Mouse (Mus musculus) heart, adult 18-20 months (tissue): Measurements from ENCODE around the gene Otud5. TPM values are rescaled to one million over a fixed set of nuclear protein-coding genes. Genes with fewer than 3 reads are reported as not detected.
"Not testable (repeated sequence)": the region's sequence is repeated elsewhere in the genome, so short reads cannot be mapped to it uniquely, and the experiment has no call there.

Source experiments
- DNase-seq, 2 experiments: peaks; one replicate each; pipeline ENCODE4 v3.0.0; 2021 to 2022; ENCODE audit warnings: mixed read lengths in 1 of 2
- long read RNA-seq, 2 experiments: library from polyadenylated mRNA; stranded (forward); transcript quantifications; one replicate each; pipeline ENCODE4 v2.0.0; 2021
- total RNA-seq, 2 experiments: library from RNA; stranded (reverse); gene quantifications; 2 replicates each; pipeline ENCODE4 v1.2.3; 2021

Otud5 gene
- total RNA-seq = 10 to 100 TPM; 19.3 to 23.4 TPM
- long read RNA-seq, experiment 1, full-length matches to known transcripts = 7 of 16 reads
- long read RNA-seq, experiment 1, partial matches to known transcripts = 5 of 16 reads
- long read RNA-seq, experiment 1, other reads (novel, unspliced or antisense) = 4 of 16 reads
- long read RNA-seq, experiment 2, full-length matches to known transcripts = 5 of 13 reads
- long read RNA-seq, experiment 2, partial matches to known transcripts = 6 of 13 reads
- long read RNA-seq, experiment 2, other reads (novel, unspliced or antisense) = 2 of 13 reads

DNA sequence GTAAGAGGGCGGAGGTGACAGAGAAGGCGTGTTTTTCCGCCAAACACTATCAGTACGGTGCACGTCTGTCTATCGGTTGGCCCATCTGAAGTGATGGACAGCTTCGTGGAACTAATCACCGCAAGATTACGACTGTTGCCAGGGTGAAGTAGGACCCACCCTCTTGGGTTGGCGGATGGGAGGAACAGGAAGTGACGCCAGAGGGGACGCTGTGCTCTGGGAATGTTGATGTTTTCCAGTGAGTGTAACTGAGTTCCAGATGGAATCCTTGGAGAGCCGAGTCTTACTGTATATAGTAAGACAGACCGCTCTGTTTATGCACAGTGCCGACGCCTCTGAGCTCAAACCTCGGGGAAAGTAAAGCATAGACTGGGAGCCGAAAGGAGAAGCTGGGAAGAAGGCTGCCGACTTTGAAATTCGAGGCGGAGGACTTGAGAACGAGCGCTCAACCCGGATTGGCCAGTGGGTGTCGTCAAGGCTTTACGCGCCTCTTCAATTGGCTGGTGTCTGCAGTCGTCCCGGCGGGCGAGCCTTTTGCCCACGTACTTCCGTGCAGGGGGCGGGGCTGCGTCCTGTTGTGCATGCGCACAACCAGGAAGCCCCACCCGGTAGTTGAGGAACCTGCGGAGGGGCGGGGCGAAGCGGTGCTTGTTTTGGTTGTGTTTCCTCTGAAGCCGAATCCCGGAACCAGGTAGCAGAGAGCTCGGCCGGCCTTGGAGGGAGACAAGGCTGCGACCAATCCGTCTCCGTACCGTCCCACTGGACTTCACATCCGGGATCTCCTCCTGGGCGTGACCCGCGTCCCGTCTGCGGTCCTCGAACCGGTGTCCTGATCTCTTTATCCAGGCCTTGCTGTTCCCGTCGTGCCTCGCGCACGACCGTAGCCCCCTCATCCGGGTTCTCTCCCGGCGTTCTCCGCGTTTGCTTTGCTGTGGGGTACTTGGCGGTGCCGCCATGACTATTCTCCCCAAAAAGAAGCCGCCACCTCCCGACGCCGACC is at the start of gene Otud5:
Gene Otud5, plus strand, starts transcription at position 202 of the 1,000 bp plus-strand sequence.
- DNase-seq = peak; percentile 92 to 97

GRCm38 (mm10) chrX:7793361-7793760 is 47.8 kb upstream of the Otud5 start:
- no peak for DNase-seq

- DNase-seq = peak; percentile 9 to 33
Measured at GRCm38 (mm10) chrX:7795016-7795415, 46.1 kb upstream of the Otud5 start.

DNA sequence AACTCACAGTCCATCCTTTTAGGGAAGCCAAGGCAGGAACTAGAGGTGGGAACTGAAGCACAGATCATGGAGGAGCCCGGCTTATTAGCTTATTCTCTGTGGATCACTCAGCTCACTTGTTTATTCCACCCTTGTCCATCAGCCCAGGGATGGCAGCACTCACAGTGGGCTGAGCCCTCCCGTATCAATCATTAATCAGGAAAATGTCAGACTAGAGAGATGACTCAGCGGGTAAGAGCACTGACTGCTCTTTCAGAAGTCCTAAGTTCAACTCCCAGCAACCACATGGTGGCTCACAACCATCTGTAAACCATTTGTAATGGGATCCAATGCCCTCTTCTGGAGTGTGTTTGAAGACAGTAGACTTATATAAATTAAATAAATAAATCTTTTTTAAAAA is 43.8 kb upstream of the Otud5 start:
- DNase-seq = no peak

DNA sequence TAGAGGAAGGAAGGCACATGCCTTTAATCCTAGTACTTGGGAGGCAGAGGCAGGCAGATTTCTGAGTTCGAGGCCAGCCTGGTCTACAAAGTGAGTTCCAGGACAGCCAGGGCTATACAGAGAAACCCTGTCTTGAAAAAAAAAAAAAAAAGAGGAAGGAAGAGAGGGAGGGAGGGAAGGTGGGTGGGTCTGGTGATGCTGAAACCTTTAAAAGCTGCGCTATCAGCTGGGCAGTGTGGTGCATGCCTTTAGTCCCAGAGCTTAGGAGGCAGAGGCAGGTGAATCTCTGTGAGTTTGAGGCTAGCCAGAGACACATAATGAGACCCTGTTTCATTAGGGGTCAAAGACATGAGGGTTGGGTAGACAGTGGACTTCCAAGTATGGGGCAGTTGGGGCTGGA is 39.0 kb upstream of the Otud5 start:
- DNase-seq = not testable (repeated sequence)

DNA sequence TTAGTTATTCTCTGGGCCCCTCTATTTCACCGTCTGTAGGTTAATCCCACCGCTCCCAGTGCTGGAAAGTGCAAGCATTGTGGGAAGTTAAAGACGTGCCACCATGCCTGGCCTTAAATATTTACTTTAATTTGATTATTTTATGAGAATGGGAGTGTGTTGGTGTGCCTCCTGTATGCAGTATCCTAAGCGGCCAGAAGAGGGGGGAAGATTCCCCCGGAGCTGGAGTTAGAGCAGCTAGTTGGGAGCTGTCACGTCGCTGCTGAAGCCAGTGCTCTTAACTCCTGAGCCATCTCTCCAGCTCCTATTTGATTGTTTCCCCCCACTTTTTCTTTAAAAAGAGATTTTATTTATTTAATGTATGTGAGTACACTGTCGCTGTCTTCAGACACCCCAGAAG is 26.1 kb upstream of the Otud5 start:
- DNase-seq = peak in 1 of 2 experiments; percentile 21

DNA sequence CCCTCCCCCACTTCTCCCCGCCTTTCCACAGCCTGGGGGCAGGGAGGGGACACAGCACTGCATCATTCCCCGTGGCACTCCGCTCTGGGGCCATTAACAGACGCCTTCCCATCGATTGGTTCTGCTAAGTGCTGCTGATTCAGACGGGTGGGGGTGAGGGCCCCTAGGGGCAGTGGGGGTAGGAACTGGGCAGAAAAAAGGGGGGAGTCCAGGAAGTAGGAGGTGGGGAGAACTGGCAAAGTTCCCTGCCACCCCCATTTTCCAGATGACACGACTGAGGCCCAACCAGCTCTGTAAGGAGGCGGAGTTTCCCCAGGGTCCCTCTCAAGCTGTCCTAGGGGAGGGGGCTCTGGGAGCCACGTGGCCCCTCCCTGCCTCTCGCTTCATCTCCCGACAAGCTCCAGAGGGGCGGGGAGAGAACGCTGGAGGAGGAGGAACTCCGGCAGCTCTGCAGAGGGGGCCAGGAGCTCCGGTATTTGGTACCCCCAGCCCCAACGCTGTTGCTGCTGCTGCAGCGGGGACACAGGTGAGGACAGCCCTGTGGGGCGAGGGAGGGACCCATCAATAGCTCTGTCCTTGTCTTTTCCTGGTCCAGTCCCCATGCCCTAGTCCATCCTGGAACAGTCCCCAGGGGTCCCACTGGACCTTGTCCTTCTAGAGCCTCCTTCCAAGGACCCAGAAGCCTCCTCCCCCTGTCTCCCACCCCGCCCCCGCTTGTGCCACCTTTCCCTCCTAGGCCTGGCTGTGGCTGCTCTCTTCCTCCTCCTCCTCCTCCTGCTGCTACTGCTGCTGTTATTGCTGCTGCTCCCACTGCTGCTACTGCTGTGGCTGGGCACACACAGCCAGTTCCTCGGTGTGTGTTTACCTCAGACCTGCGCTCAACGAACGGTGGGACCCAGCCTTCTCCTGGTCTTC is 19.0 kb upstream of the Otud5 start, which contains the start of gene Kcnd1:
Gene Kcnd1, plus strand, starts transcription at position 425 of the 915 bp plus-strand sequence.
- DNase-seq = peak in 1 of 2 experiments; percentile 20

- DNase-seq = no peak
Measured at GRCm38 (mm10) chrX:7837146-7837545, 4.0 kb upstream of the Otud5 start.

DNA sequence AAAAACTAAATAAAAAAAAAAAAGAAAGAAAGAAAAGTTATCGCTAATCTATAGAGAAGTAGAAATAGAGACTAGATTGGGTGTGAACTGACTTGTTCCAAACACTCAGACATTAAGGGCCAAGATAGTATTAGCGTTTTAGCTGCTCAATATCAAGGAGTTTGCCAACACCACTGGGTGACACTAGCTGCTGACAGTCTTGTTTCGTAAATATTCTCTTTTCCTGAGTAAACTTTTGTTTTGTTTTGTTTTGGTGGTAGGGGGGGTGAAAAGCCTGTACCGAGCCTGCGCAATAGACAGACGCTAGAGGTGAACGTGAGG is 362 bp upstream of the Otud5 start:
- no peak for DNase-seq

- no peak for DNase-seq
Measured at GRCm38 (mm10) chrX:7842318-7842717, 1.2 kb downstream of the Otud5 start.

- DNase-seq = no peak
Measured at GRCm38 (mm10) chrX:7847845-7848244, 6.7 kb downstream of the Otud5 start.

DNA sequence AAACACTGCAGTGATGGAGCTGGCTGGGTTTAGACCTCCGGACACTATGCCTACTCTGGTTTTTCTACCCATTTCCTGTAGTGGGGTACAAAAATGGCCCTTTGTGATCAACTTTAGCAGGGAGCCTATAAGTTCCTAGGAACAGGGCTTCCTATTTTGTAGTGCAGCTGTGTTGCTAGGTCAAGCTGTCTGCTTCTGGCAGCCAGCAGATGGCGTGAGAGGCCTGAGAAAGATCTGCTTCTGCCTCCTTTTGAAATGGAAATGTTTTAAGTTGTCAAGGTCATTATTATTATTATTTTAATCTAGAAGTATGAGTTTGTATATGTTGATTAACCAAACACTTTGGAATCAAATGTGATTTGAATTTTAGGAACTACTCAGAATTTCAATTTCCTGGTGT is 13.4 kb downstream of the Otud5 start:
- DNase-seq = peak; percentile 25 to 38

- DNase-seq = no peak
Measured at GRCm38 (mm10) chrX:7859191-7859753, 18.1 kb downstream of the Otud5 start.

- DNase-seq = no peak
Measured at GRCm38 (mm10) chrX:7863181-7863580, 22.0 kb downstream of the Otud5 start.

DNA sequence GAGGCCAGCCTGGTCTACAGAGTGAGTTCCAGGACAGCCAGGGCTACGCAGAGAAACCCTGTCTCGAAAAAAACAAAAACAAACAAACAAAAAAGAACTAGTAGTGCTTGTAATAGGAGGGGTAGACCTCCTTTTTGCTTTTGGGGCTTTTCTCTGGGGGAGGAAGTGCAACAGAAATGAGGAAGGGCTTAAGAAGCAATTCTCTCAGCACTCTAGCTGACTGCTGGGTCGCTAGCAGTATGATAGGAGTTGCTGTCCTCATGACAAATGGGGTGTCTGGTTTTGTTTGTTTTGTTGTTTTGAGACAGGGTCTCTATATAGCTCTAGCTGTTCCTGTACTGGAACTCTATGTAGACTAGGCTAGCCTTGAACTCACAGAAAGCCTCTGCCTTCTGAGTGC is 23.4 kb downstream of the Otud5 start:
- no peak for DNase-seq

DNA sequence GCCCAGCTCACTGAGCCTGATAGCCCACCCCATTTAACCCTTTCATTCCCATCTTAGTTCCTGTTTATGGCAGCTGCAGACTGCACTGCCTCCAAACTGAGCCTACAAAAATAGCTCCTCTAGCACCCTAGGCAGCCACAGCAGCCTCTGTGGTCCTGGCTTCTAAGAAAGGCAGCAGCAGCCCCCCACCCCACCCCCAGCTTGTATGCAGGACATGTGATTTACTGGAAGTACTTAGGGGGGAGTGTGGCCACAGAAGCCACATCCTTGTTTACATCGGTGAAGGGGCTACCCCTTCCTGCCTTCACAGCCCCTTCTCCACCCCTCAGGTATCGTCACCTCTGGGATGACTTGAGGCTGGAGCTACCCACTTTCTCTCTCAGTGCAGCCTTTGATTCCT is 24.2 kb downstream of the Otud5 start:
- DNase-seq = no peak

DNA sequence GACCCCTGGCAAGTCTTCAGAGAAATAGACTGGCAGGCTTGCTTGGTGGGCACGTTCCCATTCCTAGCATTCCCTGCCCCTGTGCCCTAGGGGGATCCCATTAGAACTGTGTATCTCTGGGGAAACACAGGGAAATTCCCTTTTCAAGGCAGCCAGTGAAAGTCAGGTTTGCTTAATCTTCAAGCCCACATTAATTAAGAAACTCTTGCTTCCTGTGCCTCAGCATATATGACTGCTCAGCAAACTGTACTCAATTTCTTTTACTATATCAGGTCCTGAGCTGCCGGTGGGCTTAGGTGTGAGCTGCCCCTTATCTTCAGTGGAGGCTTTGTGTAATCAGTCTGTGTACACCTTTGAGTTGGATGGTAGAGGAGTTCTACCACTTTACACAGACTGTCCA is 24.6 kb downstream of the Otud5 start:
- no peak for DNase-seq

DNA sequence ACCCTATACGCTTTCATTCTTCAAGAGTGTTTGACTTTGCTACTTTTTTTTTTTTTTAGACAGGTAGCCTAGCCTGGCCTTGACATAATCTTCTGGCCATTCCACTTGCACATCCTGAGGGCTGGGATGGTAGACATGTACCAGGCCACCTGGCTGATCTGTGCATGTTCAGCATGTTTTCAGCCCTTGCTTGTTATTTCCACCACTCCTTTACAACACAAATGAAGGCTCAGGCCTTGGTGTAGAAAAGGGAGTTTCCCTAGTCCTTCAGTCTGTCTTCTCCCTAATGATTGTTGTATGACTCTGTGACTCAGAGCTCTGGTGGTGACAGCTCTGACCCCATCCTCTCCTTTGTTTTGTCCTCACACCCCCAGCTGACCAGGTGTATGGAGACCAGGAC is 26.0 kb downstream of the Otud5 start:
- DNase-seq = no peak

- no peak for DNase-seq
Measured at GRCm38 (mm10) chrX:7868506-7868905, 27.3 kb downstream of the Otud5 start.

GRCm38 (mm10) chrX:7869826-7870225 is 28.7 kb downstream of the Otud5 start:
- no peak for DNase-seq

DNA sequence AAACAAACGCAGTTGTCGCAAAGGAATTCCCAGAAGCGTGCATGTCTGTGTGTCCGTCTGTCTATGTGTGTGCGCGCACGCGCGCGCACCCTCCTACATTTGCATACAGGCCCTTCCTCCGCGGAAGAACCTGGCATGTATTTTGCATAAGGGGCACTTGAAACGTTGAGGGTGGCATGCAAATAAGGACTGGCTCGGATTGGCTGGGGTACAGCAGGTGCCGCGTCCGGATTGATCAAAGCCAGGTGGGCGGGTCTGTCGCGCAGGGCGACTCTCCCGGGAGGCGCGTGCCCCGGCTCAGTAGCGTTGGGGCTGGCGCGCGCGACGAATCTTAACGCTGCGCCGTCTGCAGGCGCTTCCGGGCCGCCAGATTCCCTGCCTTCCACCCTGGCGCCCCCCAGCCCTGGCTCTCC is 36.8 kb downstream of the Otud5 start, which contains the start of gene Pim2:
Gene Pim2, plus strand, starts transcription at position 256 of the 413 bp plus-strand sequence.
- DNase-seq = peak; percentile 78 to 85

GRCm38 (mm10) chrX:7878495-7878894 is 37.3 kb downstream of the Otud5 start:
- peak in 1 of 2 experiments; percentile 30 for DNase-seq
